Mouse (Mus musculus) WW6 (cell line): ENCODE results near the gene Vps35l.

ENCODE experiments used
- DNase-seq: peaks from one replicate; pipeline ENCODE4 v3.0.0-alpha.2; 2013; ENCODE audit warnings: low read depth, low spot score

Vps35l gene

DNA sequence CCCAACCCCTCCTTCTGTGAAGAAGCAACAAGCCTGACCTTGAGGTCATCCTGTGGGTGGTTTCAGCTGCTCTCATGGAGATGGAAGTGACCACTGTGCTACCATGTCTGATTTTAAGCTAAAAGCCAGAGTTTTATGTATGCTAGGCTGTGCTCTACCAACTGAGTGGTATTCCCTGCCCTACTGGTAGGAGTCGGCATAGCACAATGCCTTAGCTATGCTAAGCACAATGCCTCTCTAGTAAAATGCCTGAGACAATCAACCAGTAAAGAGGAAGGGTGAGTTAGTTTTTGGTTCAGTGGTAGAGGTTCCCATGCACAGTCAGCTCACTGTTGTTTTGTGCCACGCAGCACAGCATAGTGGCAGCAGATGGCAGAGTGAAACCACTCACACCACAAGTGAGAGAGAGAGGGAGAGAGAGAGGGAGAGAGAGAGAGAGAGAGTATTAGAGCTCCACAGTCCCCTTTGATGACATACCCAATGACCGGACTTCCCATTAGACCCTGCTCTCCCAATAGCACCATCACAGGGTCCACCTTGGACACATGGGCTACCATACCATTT, 139.5 kb downstream of the Vps35l start:
- no peak for DNase-seq

GRCm38 (mm10) chr7:118883957-118884356, 143.9 kb downstream of the Vps35l start:
- no peak for DNase-seq

DNA sequence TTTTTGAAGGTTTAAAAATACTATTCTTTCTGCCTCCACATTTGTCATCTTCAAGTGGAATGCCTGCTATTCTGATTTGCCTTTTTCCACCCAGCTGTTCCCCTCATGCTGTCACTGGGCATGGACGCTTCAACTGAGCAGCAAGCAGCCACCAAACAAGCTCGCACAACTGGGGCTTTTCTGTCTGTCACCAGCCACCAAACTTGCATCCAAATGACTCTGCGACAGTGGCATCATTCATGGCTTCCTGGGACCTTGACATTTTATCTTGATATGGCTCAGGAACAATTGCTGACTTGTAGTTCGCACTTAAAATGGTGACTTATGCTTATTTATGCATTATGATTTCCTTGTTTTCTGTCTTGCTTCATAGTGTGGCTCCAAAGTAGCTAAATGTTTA, 144.9 kb downstream of the Vps35l start:
- no peak for DNase-seq

DNA sequence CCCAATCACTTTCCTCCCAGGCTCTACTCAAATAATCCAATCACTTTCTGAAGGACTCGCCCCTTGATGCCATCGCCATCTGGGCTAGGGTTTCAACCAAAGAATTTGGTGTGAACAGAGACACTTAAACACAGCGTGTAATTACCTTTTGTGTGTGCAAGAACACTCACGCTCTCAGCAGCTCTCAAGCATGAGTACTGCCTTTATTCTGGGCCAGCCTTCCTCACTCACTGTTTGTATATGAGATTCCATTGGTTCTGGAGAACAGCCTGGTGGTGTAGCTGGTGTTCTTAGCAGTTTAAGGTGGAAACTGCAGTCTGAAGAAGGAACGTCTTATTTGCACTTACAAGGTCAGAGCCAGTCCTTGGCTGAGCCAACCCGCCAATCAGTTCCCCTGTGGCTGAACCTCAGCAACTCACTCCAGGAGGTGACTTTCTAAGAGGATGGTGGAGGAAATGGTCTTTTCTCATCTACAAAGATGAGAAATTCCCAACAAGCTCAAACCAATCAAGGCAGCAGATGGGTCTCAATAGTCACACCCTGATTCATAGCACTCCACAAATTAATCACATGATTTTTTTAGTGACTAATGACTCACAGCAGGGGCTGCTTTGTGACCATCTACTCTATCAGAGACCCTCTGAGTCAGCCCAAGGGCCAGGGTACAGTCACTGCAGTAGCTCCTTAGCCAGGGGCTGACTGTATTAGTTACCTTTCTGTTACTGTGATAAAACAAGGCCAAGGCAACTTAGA, 147.5 kb downstream of the Vps35l start:
- no peak for DNase-seq

DNA sequence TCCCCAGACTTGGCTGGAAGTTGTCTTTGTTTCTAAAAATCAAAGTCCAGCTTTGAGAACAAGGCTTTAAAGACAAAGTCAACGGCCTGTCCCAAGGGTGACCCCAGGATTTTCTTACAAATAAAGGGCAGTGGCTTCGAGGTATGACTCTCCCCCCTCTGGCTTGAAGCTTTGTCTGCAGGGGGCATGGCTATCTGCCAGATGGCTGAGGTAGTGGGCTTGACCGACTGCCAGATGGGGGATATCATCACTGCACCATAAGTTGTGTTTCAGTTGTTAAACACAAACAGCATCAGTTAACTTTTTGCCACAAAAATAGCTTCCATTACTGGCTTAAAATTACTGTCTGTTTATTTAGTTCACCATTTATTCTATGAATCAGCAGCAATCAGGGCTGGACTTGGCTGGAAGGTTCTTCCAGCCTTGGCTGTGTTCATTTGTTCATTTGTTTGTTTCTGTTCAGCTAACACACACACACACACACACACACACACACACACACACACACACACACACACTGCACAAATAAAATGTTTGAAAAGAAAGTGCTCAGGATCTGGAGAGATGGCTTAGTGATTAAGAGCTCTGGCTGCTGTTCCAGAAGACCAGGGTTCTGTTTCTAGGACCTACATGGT, 149.1 kb downstream of the Vps35l start:
- no peak for DNase-seq
